8 mouse cellular contexts compared by ENCODE assay signal in the genomic region with DNA sequence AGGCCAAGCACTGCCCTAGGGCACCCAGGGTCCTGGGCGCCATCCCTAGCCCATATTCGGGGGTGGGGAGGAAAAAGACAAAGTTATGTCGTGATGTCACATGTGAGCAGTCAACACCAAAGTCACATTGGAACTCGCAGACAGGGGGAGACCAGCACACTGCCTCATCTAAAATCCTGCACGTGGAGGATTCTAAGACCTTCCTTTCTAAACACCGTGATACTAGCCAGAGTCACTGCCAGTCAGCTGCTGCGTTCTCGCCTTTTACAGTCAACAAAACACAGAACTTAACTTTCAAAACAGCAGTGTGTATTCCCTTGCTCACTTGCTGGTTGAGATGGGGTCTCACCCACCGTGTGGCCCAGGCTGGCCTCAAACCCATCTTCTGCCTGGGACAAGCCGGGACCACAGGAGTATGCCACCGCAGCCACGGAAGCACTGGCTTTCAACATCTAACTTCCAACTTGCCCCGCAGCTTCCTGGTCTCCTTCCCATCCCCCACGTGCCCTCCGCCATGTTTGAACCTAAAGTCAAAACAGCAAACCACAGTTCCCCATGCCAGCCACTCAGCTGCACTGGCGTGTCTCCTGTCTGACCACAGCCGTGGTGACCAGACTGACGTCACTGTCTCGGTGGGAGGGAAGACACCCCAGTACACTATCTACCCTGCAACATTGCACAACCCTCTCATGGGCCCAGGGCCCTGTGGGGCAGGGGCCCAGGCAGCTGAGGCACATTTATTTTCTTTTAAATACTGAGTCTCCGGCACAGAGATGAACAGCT.
DNase-seq lines count a peak whose midpoint lies in the region; ATAC-seq and TF ChIP-seq lines count a peak whose summit lies in the region.

No protein-coding gene starts in this region.

- H3K79me2 ChIP-seq in macrophage (ENCODE audit: inconsistent target) = peaks cover 77% of the 10 kb centered on the region

- no peak overlapping the region for H3K4me3 ChIP-seq in midbrain, embryonic 10.5 days
- no peak overlapping the region for H3K4me3 ChIP-seq in midbrain, embryonic 11.5 days (ENCODE audit: low read depth, low read length)
- no peak overlapping the region; the same call in 1 of the 2 replicates for H3K4me3 ChIP-seq in macrophage (ENCODE audit: inconsistent target)
- H3K4me3 ChIP-seq in stomach, embryonic 15.5 days (replicated peaks) = no peak overlapping the region
- no peak overlapping the region for H3K4me3 ChIP-seq in intestine, postnatal 0 days (ENCODE audit: low read depth, low read length)

- no peak for TF ChIP-seq CTCF in intestine, postnatal 0 days (IDR thresholded peaks at IDR 0.05; ENCODE audit: low read depth)

- 84% methylated on average over 20 of the region's 20 CpGs for WGBS in midbrain, embryonic 10.5 days
- 74% methylated on average over 20 of the region's 20 CpGs for WGBS in midbrain, embryonic 11.5 days
- 10% methylated on average over 20 of the region's 20 CpGs for WGBS in macrophage (ENCODE audit: missing documents)
- WGBS in stomach, embryonic 15.5 days = 52% methylated on average over 20 of the region's 20 CpGs
- 56% methylated on average over 20 of the region's 20 CpGs for WGBS in intestine, postnatal 0 days

- H3K27ac ChIP-seq in midbrain, embryonic 10.5 days (replicated peaks) = peak overlapping the region; percentile 79
- no peak overlapping the region; the same call in 1 of the 2 replicates for H3K27ac ChIP-seq in midbrain, embryonic 11.5 days (ENCODE audit: low read depth, low read length)
- peak overlapping the region; percentile 68 for H3K27ac ChIP-seq in macrophage
- H3K27ac ChIP-seq in stomach, embryonic 15.5 days = peak overlapping the region; percentile 26
- H3K27ac ChIP-seq in intestine, postnatal 0 days (ENCODE audit: low read depth, low read length) = no peak overlapping the region

- peaks cover 60% of the 10 kb centered on the region for H3K4me1 ChIP-seq in midbrain, embryonic 10.5 days
- peaks cover 46% of the 10 kb centered on the region for H3K4me1 ChIP-seq in midbrain, embryonic 11.5 days (ENCODE audit: control insufficient read depth, insufficient read depth, low read length)
- peaks cover 53% of the 10 kb centered on the region for H3K4me1 ChIP-seq in stomach, embryonic 15.5 days
- H3K4me1 ChIP-seq in intestine, postnatal 0 days (replicated peaks; ENCODE audit: control insufficient read depth, insufficient read depth, low read length) = 0 out of 2 replicates have a peak, but pooled peaks cover 4% of the 10 kb centered on the region

- peaks cover 6% of the 10 kb centered on the region; the same call in 1 of the 2 replicates for H3K9me3 ChIP-seq in midbrain, embryonic 10.5 days (replicated peaks)
- no peaks in the 10 kb centered on the region; the same call in 1 of the 2 replicates for H3K9me3 ChIP-seq in midbrain, embryonic 11.5 days (ENCODE audit: control insufficient read depth, low read length)
- no peaks in the 10 kb centered on the region for H3K9me3 ChIP-seq in stomach, embryonic 15.5 days
- H3K9me3 ChIP-seq in intestine, postnatal 0 days (ENCODE audit: control insufficient read depth) = no peaks in the 10 kb centered on the region

- no peak for ATAC-seq in midbrain, embryonic 11.5 days (ENCODE audit: low FRiP score)
- ATAC-seq in stomach, embryonic 15.5 days (ENCODE audit: insufficient read depth, low FRiP score, low read depth) = no peak
- ATAC-seq in intestine, postnatal 0 days = no peak

- no peak for DNase-seq in midbrain, embryonic 10.5 days (ENCODE audit: low spot score)
- DNase-seq in midbrain, embryonic 11.5 days (ENCODE audit: low spot score, missing footprints) = no peak
- DNase-seq in adrenal gland, postnatal 25 days = peak; percentile 65
- peak; percentile 86 to 89 for DNase-seq in heart, adult 9 months (ENCODE audit: low spot score in 2 of 2)
- peak; percentile 59 to 77 for DNase-seq in left cerebral cortex, adult 9 months (ENCODE audit: low spot score in 2 of 2)

- no peak overlapping the region for H3K9ac ChIP-seq in midbrain, embryonic 11.5 days (ENCODE audit: low read length)
- no peak overlapping the region for H3K9ac ChIP-seq in stomach, embryonic 15.5 days
- no peak overlapping the region for H3K9ac ChIP-seq in intestine, postnatal 0 days (ENCODE audit: low read depth, low read length)

- H3K4me2 ChIP-seq in midbrain, embryonic 11.5 days = no peak overlapping the region; the same call in 1 of the 2 replicates
- no peak overlapping the region for H3K4me2 ChIP-seq in stomach, embryonic 15.5 days
- H3K4me2 ChIP-seq in intestine, postnatal 0 days (replicated peaks; ENCODE audit: low read depth) = no peak overlapping the region

- H3K27me3 ChIP-seq in midbrain, embryonic 10.5 days (ENCODE audit: low read depth, poor library complexity, severe bottlenecking) = no peaks in the 10 kb centered on the region
- no peaks in the 10 kb centered on the region for H3K27me3 ChIP-seq in midbrain, embryonic 11.5 days (ENCODE audit: control insufficient read depth, insufficient read depth, low read length)
- no peaks in the 10 kb centered on the region for H3K27me3 ChIP-seq in stomach, embryonic 15.5 days (replicated peaks)
- no peaks in the 10 kb centered on the region for H3K27me3 ChIP-seq in intestine, postnatal 0 days (replicated peaks; ENCODE audit: control insufficient read depth, insufficient read depth, low read length)

- peaks cover 49% of the 10 kb centered on the region for H3K36me3 ChIP-seq in midbrain, embryonic 10.5 days
- H3K36me3 ChIP-seq in midbrain, embryonic 11.5 days (ENCODE audit: control insufficient read depth, insufficient read depth, low read length) = no peaks in the 10 kb centered on the region
- no peaks in the 10 kb centered on the region for H3K36me3 ChIP-seq in macrophage (ENCODE audit: inconsistent target)
- H3K36me3 ChIP-seq in stomach, embryonic 15.5 days = no peaks in the 10 kb centered on the region
- 0 out of 2 replicates have a peak, but pooled peaks cover 5% of the 10 kb centered on the region for H3K36me3 ChIP-seq in intestine, postnatal 0 days (ENCODE audit: control insufficient read depth, insufficient read depth)

Comparison
In these comparisons a context has a peak if more than half of its experiments do, and no peak if none do; other contexts are left out.
1. H3K27ac ChIP-seq: peak in midbrain, embryonic 10.5 days (single experiment), macrophage (single experiment) and stomach, embryonic 15.5 days (single experiment); none in midbrain, embryonic 11.5 days (single experiment) and intestine, postnatal 0 days (single experiment).
2. DNase-seq: peak in adrenal gland, postnatal 25 days (single experiment), heart, adult 9 months (2 of 2) and left cerebral cortex, adult 9 months (2 of 2); none in midbrain, embryonic 10.5 days (single experiment) and midbrain, embryonic 11.5 days (single experiment).